Comparison of ENCODE assay signal across 8 mouse cellular contexts in genomic region chr11:53297947-53298860, GRCm38 (mm10). TPM values are rescaled to one million over a fixed set of nuclear protein-coding genes. Genes with fewer than 3 reads are reported as not detected.
A peak's percentile ranks its signal among the peaks of the same experiment; 100 is the strongest.
DNase-seq lines count a peak whose midpoint lies in the region; ATAC-seq lines count a peak whose summit lies in the region.

No protein-coding gene starts in this region.

- no peaks in the 10 kb centered on the region for H3K27me3 ChIP-seq in heart, embryonic 12.5 days (replicated peaks)
- H3K27me3 ChIP-seq in embryonic facial prominence, embryonic 13.5 days: no peaks in the 10 kb centered on the region
- no peaks in the 10 kb centered on the region for H3K27me3 ChIP-seq in intestine, embryonic 16.5 days (replicated peaks; ENCODE audit: control insufficient read depth, insufficient read depth, low read length)
- no peaks in the 10 kb centered on the region for H3K27me3 ChIP-seq in midbrain, embryonic 12.5 days

- WGBS in heart, embryonic 12.5 days: 83% methylated on average over 7 of the region's 7 CpGs
- 87% methylated on average over 7 of the region's 7 CpGs for whole genome bisulfite sequencing in embryonic facial prominence, embryonic 13.5 days
- 87% methylated on average over 7 of the region's 7 CpGs for WGBS in intestine, embryonic 16.5 days
- 91% methylated on average over 7 of the region's 7 CpGs for WGBS in midbrain, embryonic 12.5 days

- peak overlapping the region; percentile 88 for H3K4me3 ChIP-seq in heart, embryonic 12.5 days
- peak overlapping the region; percentile 88 for H3K4me3 ChIP-seq in embryonic facial prominence, embryonic 13.5 days
- H3K4me3 ChIP-seq in intestine, embryonic 16.5 days (ENCODE audit: low read length): peak overlapping the region; percentile 99
- peak overlapping the region; percentile 99; the same call in 1 of the 2 replicates for H3K4me3 ChIP-seq in midbrain, embryonic 12.5 days

- no peak overlapping the region for H3K27ac ChIP-seq in heart, embryonic 12.5 days (ENCODE audit: poor library complexity, severe bottlenecking)
- H3K27ac ChIP-seq in embryonic facial prominence, embryonic 13.5 days: no peak overlapping the region
- no peak overlapping the region; the same call in 1 of the 2 replicates for H3K27ac ChIP-seq in intestine, embryonic 16.5 days (ENCODE audit: low read length)
- no peak overlapping the region for H3K27ac ChIP-seq in midbrain, embryonic 12.5 days (replicated peaks)

- intact Hi-C loops in left cerebral cortex, postnatal 10 days (cut with DNase I): no loop called here

- no peak for ATAC-seq in heart, embryonic 12.5 days (ENCODE audit: insufficient number of reproducible peaks, low FRiP score)
- ATAC-seq in embryonic facial prominence, embryonic 13.5 days (ENCODE audit: insufficient number of reproducible peaks, insufficient read depth, low FRiP score, low TSS enrichment, low read depth): no peak
- ATAC-seq in intestine, embryonic 16.5 days: no peak
- no peak for ATAC-seq in midbrain, embryonic 12.5 days (ENCODE audit: low FRiP score, low read depth)

- peak overlapping the region; percentile 98 for H3K9ac ChIP-seq in heart, embryonic 12.5 days
- H3K9ac ChIP-seq in embryonic facial prominence, embryonic 13.5 days: peak overlapping the region; percentile 93; the same call in 1 of the 2 replicates
- H3K9ac ChIP-seq in intestine, embryonic 16.5 days (ENCODE audit: low read depth, low read length): peak overlapping the region; percentile 99
- no peak overlapping the region; the same call in 1 of the 2 replicates for H3K9ac ChIP-seq in midbrain, embryonic 12.5 days (replicated peaks)

- no peaks in the 10 kb centered on the region for H3K9me3 ChIP-seq in heart, embryonic 12.5 days (replicated peaks)
- H3K9me3 ChIP-seq in embryonic facial prominence, embryonic 13.5 days: no peaks in the 10 kb centered on the region
- no peaks in the 10 kb centered on the region for H3K9me3 ChIP-seq in intestine, embryonic 16.5 days (ENCODE audit: control insufficient read depth, low read length)
- H3K9me3 ChIP-seq in midbrain, embryonic 12.5 days: no peaks in the 10 kb centered on the region

- H3K36me3 ChIP-seq in heart, embryonic 12.5 days: peaks cover 16% of the 10 kb centered on the region
- H3K36me3 ChIP-seq in embryonic facial prominence, embryonic 13.5 days: no peaks in the 10 kb centered on the region; the same call in 1 of the 2 replicates
- H3K36me3 ChIP-seq in intestine, embryonic 16.5 days (ENCODE audit: control insufficient read depth, insufficient read depth, low read length): peaks cover 2% of the 10 kb centered on the region; the same call in 1 of the 2 replicates
- H3K36me3 ChIP-seq in midbrain, embryonic 12.5 days: no peaks in the 10 kb centered on the region

- peaks cover 50% of the 10 kb centered on the region for H3K4me1 ChIP-seq in heart, embryonic 12.5 days (replicated peaks)
- peaks cover 27% of the 10 kb centered on the region for H3K4me1 ChIP-seq in embryonic facial prominence, embryonic 13.5 days
- H3K4me1 ChIP-seq in intestine, embryonic 16.5 days (ENCODE audit: control insufficient read depth, insufficient read depth, low read length): peaks cover 32% of the 10 kb centered on the region
- peaks cover 30% of the 10 kb centered on the region for H3K4me1 ChIP-seq in midbrain, embryonic 12.5 days

- H3K4me2 ChIP-seq in heart, embryonic 12.5 days: peak overlapping the region; percentile 83
- peak overlapping the region; percentile 72 for H3K4me2 ChIP-seq in embryonic facial prominence, embryonic 13.5 days
- H3K4me2 ChIP-seq in intestine, embryonic 16.5 days (ENCODE audit: low read depth, low read length): peak overlapping the region; percentile 63
- H3K4me2 ChIP-seq in midbrain, embryonic 12.5 days (replicated peaks): peak overlapping the region; percentile 90

- DNase-seq in heart, adult 8-10 months (ENCODE audit: low spot score): no peak
- DNase-seq in gastrocnemius, adult 18-20 months (ENCODE audit: low spot score): no peak
- DNase-seq in left cerebral cortex, postnatal 10 days (ENCODE audit: extremely low spot score in 1 of 2, low spot score in 2 of 2): no peak
- no peak for DNase-seq in spleen, postnatal 14 days (ENCODE audit: low spot score in 2 of 2)

RNA-seq across cellular contexts. Expression of gene Hspa4, which starts 2.1 kb away (rescaled TPM):
- 82.4 and 84.2 TPM in 2 replicates for polyA plus RNA-seq in heart, embryonic 12.5 days (2016; fragmentation: Nextera tagmentation; extraction: Ambion mirVana)
- 100 to 1,000 TPM; 113 to 135 (median 122) TPM for total RNA-seq in heart, adult 8-10 months (2022)
- polyA plus RNA-seq in embryonic facial prominence, embryonic 13.5 days (2015; fragmentation: Nextera tagmentation; extraction: Ambion mirVana): 80.5 and 84.4 TPM in 2 replicates
- polyA plus RNA-seq in intestine, embryonic 16.5 days (2015; fragmentation: Nextera tagmentation; extraction: Ambion mirVana): 85.2 and 85.9 TPM in 2 replicates
- 87.6 and 90.6 TPM in 2 replicates for polyA plus RNA-seq in midbrain, embryonic 12.5 days (2016; fragmentation: Nextera tagmentation; extraction: Ambion mirVana)
- 10 to 100 TPM; 74.3 to 95.8 TPM for total RNA-seq in gastrocnemius, adult 18-20 months (2021)
- 100 to 1,000 TPM; 188 to 192 TPM for total RNA-seq in left cerebral cortex, postnatal 10 days (2021)

RNA-seq across cellular contexts. Expression of gene Zcchc10, which starts 26.3 kb away (rescaled TPM):
- polyA plus RNA-seq in heart, embryonic 12.5 days (2016; fragmentation: Nextera tagmentation; extraction: Ambion mirVana): 14.0 and 16.5 TPM in 2 replicates
- 10 to 100 TPM in 1 of 4 experiments, 1 to 10 TPM in 3; 6.6 to 10.6 (median 6.7) TPM for total RNA-seq in heart, adult 8-10 months (2022)
- 21.5 and 23.5 TPM in 2 replicates for polyA plus RNA-seq in embryonic facial prominence, embryonic 13.5 days (2015; fragmentation: Nextera tagmentation; extraction: Ambion mirVana)
- polyA plus RNA-seq in intestine, embryonic 16.5 days (2015; fragmentation: Nextera tagmentation; extraction: Ambion mirVana): 12.6 and 13.4 TPM in 2 replicates
- 17.5 and 19.3 TPM in 2 replicates for polyA plus RNA-seq in midbrain, embryonic 12.5 days (2016; fragmentation: Nextera tagmentation; extraction: Ambion mirVana)
- total RNA-seq in gastrocnemius, adult 18-20 months (2021): 1 to 10 TPM; 7.4 to 7.8 TPM
- 10 to 100 TPM in 1 of 2 experiments, 1 to 10 TPM in 1; 8.4 to 11.1 TPM for total RNA-seq in left cerebral cortex, postnatal 10 days (2021)

RNA-seq across cellular contexts. Expression of gene Aff4, which starts 52.4 kb away (rescaled TPM):
- polyA plus RNA-seq in heart, embryonic 12.5 days (2016; fragmentation: Nextera tagmentation; extraction: Ambion mirVana): 53.0 and 53.9 TPM in 2 replicates
- total RNA-seq in heart, adult 8-10 months (2022): 10 to 100 TPM; 73.2 to 91.8 (median 82.4) TPM
- 60.8 and 61.1 TPM in 2 replicates for polyA plus RNA-seq in embryonic facial prominence, embryonic 13.5 days (2015; fragmentation: Nextera tagmentation; extraction: Ambion mirVana)
- polyA plus RNA-seq in intestine, embryonic 16.5 days (2015; fragmentation: Nextera tagmentation; extraction: Ambion mirVana): 16.6 and 20.4 TPM in 2 replicates
- polyA plus RNA-seq in midbrain, embryonic 12.5 days (2016; fragmentation: Nextera tagmentation; extraction: Ambion mirVana): 77.4 and 98.0 TPM in 2 replicates
- total RNA-seq in gastrocnemius, adult 18-20 months (2021): 10 to 100 TPM; 90.1 to 93.8 TPM
- total RNA-seq in left cerebral cortex, postnatal 10 days (2021): 100 to 1,000 TPM; 172 to 173 TPM
